Mouse (Mus musculus): ENCODE measurements around the gene Adcy2. TPM values are rescaled to one million over a fixed set of nuclear protein-coding genes. Genes with fewer than 3 reads are reported as not detected.
A peak's percentile ranks its signal among the peaks of the same experiment; 100 is the strongest.

Adcy2 gene
- polyA plus RNA-seq, 1 experiment from 2014 or later, result 9.4 TPM

DNA sequence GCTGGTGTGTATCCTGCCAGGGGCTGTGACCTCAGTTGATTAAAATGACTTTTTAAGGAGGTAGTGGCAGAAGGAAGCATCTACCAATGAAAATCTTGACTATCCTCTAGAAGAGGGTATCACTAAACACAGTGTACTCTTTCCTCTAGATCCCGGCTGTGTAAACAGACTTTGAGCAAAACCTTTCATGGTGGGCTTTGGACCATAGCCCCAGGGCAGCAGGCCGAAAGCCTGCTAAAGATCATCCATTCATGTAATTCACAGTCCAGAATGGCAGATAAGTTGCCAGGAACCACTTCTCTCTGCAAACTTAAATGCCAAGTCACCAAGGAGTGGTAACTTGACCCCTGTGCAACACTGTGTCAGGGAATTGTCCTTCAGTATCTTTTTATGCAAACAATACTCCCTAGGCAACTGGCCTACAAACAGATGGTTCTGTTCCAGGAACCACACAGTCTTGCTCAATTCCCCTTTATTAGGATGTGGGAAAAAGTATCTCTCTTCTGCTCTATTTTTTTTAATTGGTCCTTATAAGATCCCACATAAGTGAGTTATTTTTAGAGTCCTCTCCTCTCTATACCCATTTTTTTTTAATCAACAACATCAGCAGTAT, 225.6 kb downstream of the Adcy2 start:
- H3K27ac ChIP-seq (ENCODE audit: low read depth, low read length), result no peak overlapping the region
- no peaks in the 10 kb centered on the region for H3K9me3 ChIP-seq (ENCODE audit: control insufficient read depth, low read length)
- peak; percentile 75; the same call in 1 of the 2 replicates for ATAC-seq (ENCODE audit: low FRiP score, low TSS enrichment)
- H3K4me1 ChIP-seq (ENCODE audit: control insufficient read depth, insufficient read depth, low read length), result 0 out of 2 replicates have a peak, but pooled peaks cover 3% of the 10 kb centered on the region
- H3K4me2 ChIP-seq (replicated peaks; ENCODE audit: low read depth, low read length), result no peak overlapping the region
- 39% methylated on average over 2 of the region's 2 CpGs for WGBS
- H3K9ac ChIP-seq (ENCODE audit: low read depth, low read length), result no peak overlapping the region
- no peaks in the 10 kb centered on the region for H3K36me3 ChIP-seq (ENCODE audit: control insufficient read depth, insufficient read depth, low read length)
- no peaks in the 10 kb centered on the region for H3K27me3 ChIP-seq (ENCODE audit: control insufficient read depth, insufficient read depth, low read length)
- no peak overlapping the region for H3K4me3 ChIP-seq (ENCODE audit: low read length)

DNA sequence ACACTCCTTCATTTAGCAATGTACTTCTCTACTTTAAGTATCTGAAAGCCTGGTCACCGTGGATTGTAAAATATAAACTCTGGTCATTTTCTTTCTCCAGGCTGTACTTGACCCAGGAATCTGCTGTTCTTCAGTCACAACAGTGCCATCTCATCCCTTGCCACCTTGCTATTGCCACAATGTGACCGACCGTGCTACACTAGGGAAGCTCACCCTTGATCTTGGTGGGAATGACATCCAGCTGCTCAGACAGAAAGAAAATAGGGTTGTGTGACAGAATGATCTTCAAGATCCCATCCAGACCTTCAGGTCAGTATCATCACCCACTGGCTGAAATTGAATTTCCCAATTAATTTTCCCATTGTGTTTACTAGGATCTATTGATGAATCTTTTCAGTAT, 230.8 kb downstream of the Adcy2 start:
- no peak overlapping the region for H3K4me3 ChIP-seq (ENCODE audit: low read length)
- H3K36me3 ChIP-seq (ENCODE audit: control insufficient read depth, insufficient read depth, low read length), result no peaks in the 10 kb centered on the region
- 93% methylated on average over 3 of the region's 3 CpGs for WGBS
- 0 out of 2 replicates have a peak, but pooled peaks cover 3% of the 10 kb centered on the region for H3K4me1 ChIP-seq (ENCODE audit: control insufficient read depth, insufficient read depth, low read length)
- no peak overlapping the region for H3K9ac ChIP-seq (ENCODE audit: low read depth, low read length)
- no peaks in the 10 kb centered on the region for H3K27me3 ChIP-seq (ENCODE audit: control insufficient read depth, insufficient read depth, low read length)
- H3K9me3 ChIP-seq (ENCODE audit: control insufficient read depth, low read length), result no peaks in the 10 kb centered on the region
- H3K27ac ChIP-seq (ENCODE audit: low read depth, low read length), result no peak overlapping the region
- H3K4me2 ChIP-seq (replicated peaks; ENCODE audit: low read depth, low read length), result no peak overlapping the region
- ATAC-seq (ENCODE audit: low FRiP score, low TSS enrichment), result no peak

DNA sequence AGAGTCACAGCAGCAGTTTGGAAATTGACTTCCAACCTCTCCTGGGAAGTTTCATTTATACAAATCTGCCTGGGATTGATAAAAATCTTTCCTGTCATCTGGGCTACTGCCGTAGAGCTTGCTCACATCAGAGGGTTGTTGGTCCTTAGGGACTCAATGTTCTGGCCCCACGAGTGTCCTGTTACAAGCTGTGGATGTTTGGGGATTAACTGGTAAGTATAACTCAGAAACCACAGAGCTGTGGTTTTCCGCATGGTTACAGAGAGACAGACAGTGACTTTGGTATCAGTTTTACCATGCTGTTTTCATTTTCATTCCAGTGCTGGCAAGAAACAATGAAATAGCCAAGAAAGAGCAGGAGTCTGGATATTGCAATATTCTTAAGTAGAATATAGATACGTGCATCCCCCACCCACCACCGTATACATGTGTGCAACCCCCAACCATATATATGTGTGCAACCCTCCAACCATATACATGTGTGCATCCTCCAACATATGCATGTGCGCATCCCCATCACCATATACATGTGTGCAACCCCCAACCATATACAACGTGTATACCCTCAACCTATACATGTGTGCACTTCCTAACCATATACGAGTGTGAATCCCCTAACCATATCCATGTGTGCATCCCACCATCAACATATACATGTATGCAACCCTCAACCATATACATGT, 233.3 kb downstream of the Adcy2 start:
- ATAC-seq (ENCODE audit: low FRiP score, low TSS enrichment), result no peak
- 81% methylated on average over 8 of the region's 8 CpGs for WGBS

DNA sequence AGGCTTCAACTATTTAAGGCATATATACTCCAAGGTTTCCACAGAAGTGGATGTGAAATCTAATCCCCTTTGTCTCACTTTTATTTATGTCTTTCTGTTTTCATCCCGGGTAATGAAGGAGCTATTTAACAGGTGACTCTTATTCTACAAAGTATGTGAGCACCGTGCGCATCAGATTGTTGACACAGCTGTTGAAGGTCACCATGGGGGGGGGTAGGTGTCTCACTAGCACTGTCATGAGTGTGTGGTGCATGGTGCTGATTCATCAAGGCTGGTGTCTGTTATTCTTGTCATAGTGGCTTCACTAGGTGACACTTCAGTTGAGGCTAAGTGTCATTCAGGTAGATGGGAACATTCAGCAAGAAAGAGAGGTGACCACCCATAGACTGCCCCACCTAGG, 234.7 kb downstream of the Adcy2 start:
- ATAC-seq (ENCODE audit: low FRiP score, low TSS enrichment), result peak; percentile 76

More for the DNA sequence above, 233.3 kb downstream of the Adcy2 start:
- Histone ChIP-seq H3K36me3 (ENCODE audit: control insufficient read depth, insufficient read depth, low read length) (no peaks in the 10 kb centered on the region), H3K27me3 (ENCODE audit: control insufficient read depth, insufficient read depth, low read length) (no peaks in the 10 kb centered on the region), H3K4me2 (replicated peaks; ENCODE audit: low read depth, low read length) (no peak overlapping the region), H3K9ac (ENCODE audit: low read depth, low read length) (no peak overlapping the region), H3K9me3 (ENCODE audit: control insufficient read depth, low read length) (no peaks in the 10 kb centered on the region), H3K4me3 (ENCODE audit: low read length) (no peak overlapping the region), H3K27ac (ENCODE audit: low read depth, low read length) (no peak overlapping the region), H3K4me1 (ENCODE audit: control insufficient read depth, insufficient read depth, low read length) (no peaks in the 10 kb centered on the region)

GRCm38 (mm10) chr13:68749801-68750200, 249.5 kb downstream of the Adcy2 start:
- H3K36me3 ChIP-seq (ENCODE audit: control insufficient read depth, insufficient read depth, low read length), result no peaks in the 10 kb centered on the region
- H3K27me3 ChIP-seq (ENCODE audit: control insufficient read depth, insufficient read depth, low read length), result no peaks in the 10 kb centered on the region
- no peak for ATAC-seq (ENCODE audit: low FRiP score, low TSS enrichment)
- no peaks in the 10 kb centered on the region for H3K9me3 ChIP-seq (ENCODE audit: control insufficient read depth, low read length)
- H3K4me3 ChIP-seq (ENCODE audit: low read length), result no peak overlapping the region
- 59% methylated on average over 9 of the region's 9 CpGs for WGBS
- no peak overlapping the region for H3K9ac ChIP-seq (ENCODE audit: low read depth, low read length)
- H3K27ac ChIP-seq (ENCODE audit: low read depth, low read length), result no peak overlapping the region
- H3K4me2 ChIP-seq (replicated peaks; ENCODE audit: low read depth, low read length), result no peak overlapping the region
- H3K4me1 ChIP-seq (ENCODE audit: control insufficient read depth, insufficient read depth, low read length), result no peaks in the 10 kb centered on the region

More for the DNA sequence above, 234.7 kb downstream of the Adcy2 start:
- no peaks in the 10 kb centered on the region for H3K36me3 ChIP-seq (ENCODE audit: control insufficient read depth, insufficient read depth, low read length)
- H3K4me1 ChIP-seq (ENCODE audit: control insufficient read depth, insufficient read depth, low read length), result no peaks in the 10 kb centered on the region
- no peak overlapping the region for H3K9ac ChIP-seq (ENCODE audit: low read depth, low read length)
- no peaks in the 10 kb centered on the region for H3K27me3 ChIP-seq (ENCODE audit: control insufficient read depth, insufficient read depth, low read length)
- H3K4me2 ChIP-seq (replicated peaks; ENCODE audit: low read depth, low read length), result no peak overlapping the region
- no peak overlapping the region for H3K27ac ChIP-seq (ENCODE audit: low read depth, low read length)
- H3K4me3 ChIP-seq (ENCODE audit: low read length), result no peak overlapping the region
- no peaks in the 10 kb centered on the region for H3K9me3 ChIP-seq (ENCODE audit: control insufficient read depth, low read length)
- 32% methylated on average over 3 of the region's 3 CpGs for WGBS

DNA sequence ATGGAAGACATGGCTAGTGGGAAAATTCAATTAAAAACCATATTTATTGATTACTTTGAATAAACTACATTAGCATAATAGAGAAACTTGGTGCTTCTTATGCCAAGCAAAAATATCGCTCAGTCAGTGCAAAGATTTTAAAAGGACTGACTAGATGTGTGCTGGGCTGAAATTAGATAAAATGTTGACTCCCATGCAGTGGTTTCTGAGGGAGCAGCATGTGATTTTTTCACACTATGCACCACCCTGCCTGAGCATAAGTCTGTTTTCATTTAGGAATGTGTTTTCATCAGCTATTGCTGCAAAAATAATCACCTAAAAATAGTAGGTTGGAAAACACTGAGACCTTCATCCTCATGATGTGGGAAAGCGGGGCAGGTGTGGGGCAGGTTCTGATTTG, 250.0 kb downstream of the Adcy2 start:
- 94% methylated on average over 2 of the region's 2 CpGs for WGBS
- Histone ChIP-seq H3K27ac (ENCODE audit: low read depth, low read length) (no peak overlapping the region), H3K4me2 (replicated peaks; ENCODE audit: low read depth, low read length) (no peak overlapping the region), H3K4me1 (ENCODE audit: control insufficient read depth, insufficient read depth, low read length) (no peaks in the 10 kb centered on the region), H3K9ac (ENCODE audit: low read depth, low read length) (no peak overlapping the region), H3K4me3 (ENCODE audit: low read length) (no peak overlapping the region), H3K9me3 (ENCODE audit: control insufficient read depth, low read length) (no peaks in the 10 kb centered on the region), H3K36me3 (ENCODE audit: control insufficient read depth, insufficient read depth, low read length) (no peaks in the 10 kb centered on the region), H3K27me3 (ENCODE audit: control insufficient read depth, insufficient read depth, low read length) (no peaks in the 10 kb centered on the region)
- no peak for ATAC-seq (ENCODE audit: low FRiP score, low TSS enrichment)

DNA sequence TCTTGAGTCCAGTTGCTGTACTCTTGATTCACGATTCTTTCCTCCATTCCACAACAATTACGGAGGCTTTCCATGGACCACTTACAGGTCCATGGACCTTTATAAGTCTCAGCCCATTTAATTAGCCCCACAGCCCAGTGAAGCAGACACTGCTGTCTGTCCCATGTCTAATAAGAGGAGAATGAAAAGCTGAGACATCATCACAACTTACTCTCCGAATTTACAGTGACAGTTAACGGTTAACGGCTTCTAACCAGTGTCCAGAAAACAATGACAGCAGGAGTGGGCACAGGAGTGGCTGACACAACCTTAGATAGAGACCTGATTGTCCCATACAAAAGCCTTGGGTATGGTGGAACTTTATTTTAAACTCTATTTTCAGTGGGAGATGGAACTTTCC, 253.9 kb downstream of the Adcy2 start:
- Histone ChIP-seq H3K27ac (ENCODE audit: low read depth, low read length) (no peak overlapping the region), H3K4me2 (replicated peaks; ENCODE audit: low read depth, low read length) (no peak overlapping the region), H3K4me3 (ENCODE audit: low read length) (no peak overlapping the region), H3K9me3 (ENCODE audit: control insufficient read depth, low read length) (no peaks in the 10 kb centered on the region), H3K4me1 (ENCODE audit: control insufficient read depth, insufficient read depth, low read length) (no peaks in the 10 kb centered on the region), H3K36me3 (ENCODE audit: control insufficient read depth, insufficient read depth, low read length) (no peaks in the 10 kb centered on the region), H3K9ac (ENCODE audit: low read depth, low read length) (no peak overlapping the region), H3K27me3 (ENCODE audit: control insufficient read depth, insufficient read depth, low read length) (no peaks in the 10 kb centered on the region)
- WGBS, result 86% methylated on average over 5 of the region's 5 CpGs
- ATAC-seq (ENCODE audit: low FRiP score, low TSS enrichment), result no peak

DNA sequence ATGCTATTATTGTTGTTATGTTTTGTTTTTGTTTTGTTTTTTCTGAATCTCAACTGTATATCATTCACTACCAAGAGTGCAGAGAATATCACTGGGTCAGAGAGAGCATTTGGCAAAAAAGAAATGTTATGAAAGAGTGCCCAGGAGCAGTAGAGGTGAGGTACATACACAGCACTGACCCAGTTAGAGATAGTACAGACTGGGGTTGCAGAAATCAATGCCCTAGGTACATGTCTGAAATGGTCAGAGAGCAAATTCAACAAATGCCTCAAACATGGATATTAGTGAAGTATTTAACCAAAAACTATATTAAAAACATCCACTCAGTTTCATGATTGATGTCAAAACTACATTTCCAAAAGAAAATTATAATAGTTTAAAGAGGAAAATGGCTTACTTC, 286.7 kb downstream of the Adcy2 start:
- Histone ChIP-seq H3K4me3 (ENCODE audit: low read length) (no peak overlapping the region), H3K9me3 (ENCODE audit: control insufficient read depth, low read length) (no peaks in the 10 kb centered on the region), H3K36me3 (ENCODE audit: control insufficient read depth, insufficient read depth, low read length) (no peaks in the 10 kb centered on the region), H3K27me3 (ENCODE audit: control insufficient read depth, insufficient read depth, low read length) (no peaks in the 10 kb centered on the region), H3K4me1 (ENCODE audit: control insufficient read depth, insufficient read depth, low read length) (no peaks in the 10 kb centered on the region), H3K9ac (ENCODE audit: low read depth, low read length) (no peak overlapping the region), H3K27ac (ENCODE audit: low read depth, low read length) (no peak overlapping the region), H3K4me2 (replicated peaks; ENCODE audit: low read depth, low read length) (no peak overlapping the region)
- no peak for ATAC-seq (ENCODE audit: low FRiP score, low TSS enrichment)

DNA sequence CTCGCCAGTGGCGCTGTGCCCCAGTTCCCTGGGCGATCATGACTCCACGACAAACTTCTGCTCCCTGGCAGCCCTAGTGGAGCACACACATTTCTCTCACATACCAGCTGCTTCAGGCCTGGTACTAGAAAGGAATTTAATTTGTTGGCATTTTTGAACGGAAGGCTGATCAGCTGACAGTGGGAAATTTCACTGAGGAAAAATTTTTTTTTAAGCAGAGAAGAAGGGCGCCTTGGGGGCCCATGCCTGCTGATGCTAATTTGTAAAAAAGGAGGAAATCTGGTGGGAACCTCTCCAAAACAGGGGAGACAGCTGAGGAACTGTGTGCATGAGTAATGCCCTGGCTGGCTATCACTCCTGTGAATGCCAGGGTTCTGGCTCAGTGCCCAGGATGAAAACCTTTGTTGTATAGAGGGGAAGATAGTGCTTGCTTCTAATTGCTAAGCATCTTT, 292.0 kb downstream of the Adcy2 start:
- no peaks in the 10 kb centered on the region for H3K36me3 ChIP-seq (ENCODE audit: control insufficient read depth, insufficient read depth, low read length)
- no peaks in the 10 kb centered on the region for H3K9me3 ChIP-seq (ENCODE audit: control insufficient read depth, low read length)
- no peaks in the 10 kb centered on the region for H3K4me1 ChIP-seq (ENCODE audit: control insufficient read depth, insufficient read depth, low read length)
- ATAC-seq (ENCODE audit: low FRiP score, low TSS enrichment), result no peak
- WGBS, result 87% methylated on average over 6 of the region's 6 CpGs
- H3K27me3 ChIP-seq (ENCODE audit: control insufficient read depth, insufficient read depth, low read length), result no peaks in the 10 kb centered on the region
- no peak overlapping the region for H3K4me2 ChIP-seq (replicated peaks; ENCODE audit: low read depth, low read length)
- H3K9ac ChIP-seq (ENCODE audit: low read depth, low read length), result no peak overlapping the region
- no peak overlapping the region for H3K4me3 ChIP-seq (ENCODE audit: low read length)
- H3K27ac ChIP-seq (ENCODE audit: low read depth, low read length), result no peak overlapping the region
